Mouse (Mus musculus): ENCODE measurements around the gene Samd10. TPM values are rescaled to one million over a fixed set of nuclear protein-coding genes. Genes with fewer than 3 reads are reported as not detected.

Samd10 gene
- total RNA-seq, 2 experiments from 2014 or later, result 21.5 to 22.0 TPM

GRCm38 (mm10) chr2:181572921-181573920 lies 25.8 kb downstream of the Samd10 start:
- intact Hi-C loops (cut with DNase I), result no loop called here
- TF ChIP-seq CTCF (IDR thresholded peaks at IDR 0.05), result no peak
- no peak overlapping the region for H3K27ac ChIP-seq
- H3K4me3 ChIP-seq, result no peak overlapping the region
- no peak for DNase-seq (ENCODE audit: extremely low spot score in 1 of 2, low spot score in 2 of 2)

GRCm38 (mm10) chr2:181571941-181572670 lies 26.9 kb downstream of the Samd10 start:
- Histone ChIP-seq H3K4me3 (no peak overlapping the region), H3K27ac (no peak overlapping the region)
- no peak for TF ChIP-seq CTCF (IDR thresholded peaks at IDR 0.05)
- DNase-seq (ENCODE audit: extremely low spot score in 1 of 2, low spot score in 2 of 2), result no peak
- intact Hi-C loops (cut with DNase I), result no loop called here

- no peak for DNase-seq (ENCODE audit: extremely low spot score in 1 of 2, low spot score in 2 of 2)
- intact Hi-C loops (cut with DNase I), result no loop called here
- no peak for TF ChIP-seq CTCF (IDR thresholded peaks at IDR 0.05)
- no peak overlapping the region for H3K27ac ChIP-seq
- no peak overlapping the region for H3K4me3 ChIP-seq
Measured at GRCm38 (mm10) chr2:181570921-181571595, 28.0 kb downstream of the Samd10 start.

GRCm38 (mm10) chr2:181570375-181570774 lies 28.6 kb downstream of the Samd10 start:
- Histone ChIP-seq H3K27ac (no peak overlapping the region), H3K4me3 (no peak overlapping the region)
- intact Hi-C loops (cut with DNase I), result no loop called here
- no peak for TF ChIP-seq CTCF (IDR thresholded peaks at IDR 0.05)
- no peak for DNase-seq (ENCODE audit: extremely low spot score in 1 of 2, low spot score in 2 of 2)

GRCm38 (mm10) chr2:181569856-181570255 lies 29.2 kb downstream of the Samd10 start:
- Histone ChIP-seq H3K4me3 (no peak overlapping the region), H3K27ac (no peak overlapping the region)
- no peak for TF ChIP-seq CTCF (IDR thresholded peaks at IDR 0.05)
- intact Hi-C loops (cut with DNase I), result no loop called here
- no peak for DNase-seq (ENCODE audit: extremely low spot score in 1 of 2, low spot score in 2 of 2)

GRCm38 (mm10) chr2:181568272-181569008 lies 30.6 kb downstream of the Samd10 start:
- TF ChIP-seq CTCF (IDR thresholded peaks at IDR 0.05), result peak; percentile 56
- H3K4me3 ChIP-seq, result no peak overlapping the region
- DNase-seq (ENCODE audit: extremely low spot score in 1 of 2, low spot score in 2 of 2), result no peak
- H3K27ac ChIP-seq, result no peak overlapping the region
- intact Hi-C loops (cut with DNase I), result no loop called here

GRCm38 (mm10) chr2:181567338-181567737 lies 31.7 kb downstream of the Samd10 start:
- H3K27ac ChIP-seq, result no peak overlapping the region
- intact Hi-C loops (cut with DNase I), result no loop called here
- no peak for TF ChIP-seq CTCF (IDR thresholded peaks at IDR 0.05)
- no peak overlapping the region for H3K4me3 ChIP-seq
- no peak for DNase-seq (ENCODE audit: extremely low spot score in 1 of 2, low spot score in 2 of 2)

GRCm38 (mm10) chr2:181553772-181554171 lies 45.2 kb downstream of the Samd10 start:
- no peak for DNase-seq (ENCODE audit: extremely low spot score in 1 of 2, low spot score in 2 of 2)
- no peak for TF ChIP-seq CTCF (IDR thresholded peaks at IDR 0.05)
- Histone ChIP-seq H3K27ac (no peak overlapping the region), H3K4me3 (no peak overlapping the region)
- intact Hi-C loops (cut with DNase I), result no loop called here

- intact Hi-C loops (cut with DNase I), result no loop called here
- Histone ChIP-seq H3K27ac (no peak overlapping the region), H3K4me3 (no peak overlapping the region)
- no peak for TF ChIP-seq CTCF (IDR thresholded peaks at IDR 0.05)
- no peak for DNase-seq (ENCODE audit: extremely low spot score in 1 of 2, low spot score in 2 of 2)
Measured at GRCm38 (mm10) chr2:181550233-181550632, 48.8 kb downstream of the Samd10 start.

- no peak for DNase-seq (ENCODE audit: extremely low spot score in 1 of 2, low spot score in 2 of 2)
Measured at GRCm38 (mm10) chr2:181548682-181549081, 50.3 kb downstream of the Samd10 start.

GRCm38 (mm10) chr2:181548227-181548626 lies 50.8 kb downstream of the Samd10 start:
- TF ChIP-seq CTCF (IDR thresholded peaks at IDR 0.05), result no peak
- H3K4me3 ChIP-seq, result no peak overlapping the region
- no peak for DNase-seq (ENCODE audit: extremely low spot score in 1 of 2, low spot score in 2 of 2)
- no peak overlapping the region for H3K27ac ChIP-seq
- intact Hi-C loops (cut with DNase I), result no loop called here

More at GRCm38 (mm10) chr2:181548682-181549081, 50.3 kb downstream of the Samd10 start:
- H3K4me3 ChIP-seq, result no peak overlapping the region
- no peak for TF ChIP-seq CTCF (IDR thresholded peaks at IDR 0.05)
- intact Hi-C loops (cut with DNase I), result no loop called here
- H3K27ac ChIP-seq, result no peak overlapping the region

Data from left cerebral cortex, adult 2 months (tissue).